Mouse (Mus musculus) midbrain, postnatal 0 days (tissue): ENCODE measurements around the gene Arhgap32. TPM values are rescaled to one million over a fixed set of nuclear protein-coding genes. Genes with fewer than 3 reads are reported as not detected.

ENCODE experiments used
- ATAC-seq: fragments of 200-750 bp; cut with Nextera tagmentation; 2 replicates; pipeline ENCODE4 v1.8.0; 2017; ENCODE audit warnings: moderate number of reproducible peaks, mild to moderate bottlenecking, moderate TSS enrichment, moderate library complexity; ENCODE audit not compliant: low FRiP score
- DNase-seq: peaks from one replicate; pipeline ENCODE4 v3.0.0-alpha.2; 2015; ENCODE audit warnings: low spot score
- H3K27ac ChIP-seq: fragments of 300-500 bp; sonication (generic); 2 replicates; pipeline ENCODE4 v1.5.1; 2014; ENCODE audit warnings: low read depth, mild to moderate bottlenecking, low read length, mixed read lengths
- H3K27me3 ChIP-seq: fragments of 300-500 bp; sonication (generic); 2 replicates; pipeline ENCODE4 v1.6.1; 2014; ENCODE audit warnings: low read length, control low read depth, mixed read lengths; ENCODE audit not compliant: insufficient read depth
- H3K36me3 ChIP-seq: fragments of 300-500 bp; sonication (generic); 2 replicates; pipeline ENCODE4 v1.6.1; 2014; ENCODE audit warnings: low read length, control low read depth, mixed read lengths; ENCODE audit not compliant: insufficient read depth
- H3K4me1 ChIP-seq: fragments of 300-500 bp; sonication (generic); 2 replicates; pipeline ENCODE4 v1.6.1; 2014; ENCODE audit warnings: mild to moderate bottlenecking, control low read depth, antibody characterized with exemption, low read length, mixed read lengths; ENCODE audit not compliant: insufficient read depth
- H3K4me2 ChIP-seq: fragments of 300-500 bp; sonication (generic); 2 replicates; pipeline ENCODE4 v1.6.1; 2014; ENCODE audit warnings: low read depth, mild to moderate bottlenecking, low read length, mixed read lengths; ENCODE audit not compliant: poor library complexity, severe bottlenecking
- H3K4me3 ChIP-seq: fragments of 300-500 bp; sonication (generic); 2 replicates; pipeline ENCODE4 v1.5.1; 2014; ENCODE audit warnings: low read depth, mild to moderate bottlenecking, low read length, moderate library complexity
- H3K9ac ChIP-seq: fragments of 300-500 bp; sonication (generic); replicated peaks from 2 replicates; pipeline ENCODE4 v1.6.1; 2014; ENCODE audit warnings: mild to moderate bottlenecking, low read length, moderate library complexity, mixed read lengths; ENCODE audit not compliant: poor library complexity, severe bottlenecking
- H3K9me3 ChIP-seq: fragments of 300-500 bp; sonication (generic); 2 replicates; pipeline ENCODE4 v1.6.1; 2016; ENCODE audit warnings: low read length, control low read depth
- CTCF ChIP-seq: IDR thresholded peaks from 2 replicates; pipeline ENCODE4 v1.5.1; 2016; ENCODE audit warnings: antibody characterized with exemption, mild to moderate bottlenecking
- WGBS: fragments of 180-500 bp; shearing (Covaris S2); extraction: QIAGEN DNeasy Blood & Tissue Kit; methylation state at CpG from one replicate; pipeline ENCODE4 v1.1.7; 2014; 5-methylcytosine and 5-hydroxymethylcytosine counted together
- microRNA-seq: library from miRNA; unstranded; fragments of <30 nt; microRNA quantifications from one replicate; pipeline ENCODE4, GENCODE M21; 2016; ENCODE audit warnings: borderline number of aligned reads
- polyA plus RNA-seq: library from polyadenylated mRNA; unstranded; fragments of >200 nt; fragmentation: Nextera tagmentation; extraction: Ambion mirVana; gene quantifications from 2 replicates; pipeline ENCODE4 v1.2.1, GENCODE M21; 2015
- total RNA-seq: library from RNA; depleted of rRNA; stranded (reverse); fragments of >200 nt; gene quantifications from 2 replicates; pipeline ENCODE4 v1.2.3, GENCODE M21; 2014; rRNA removed

The Arhgap32 gene
- total and polyA plus RNA-seq, 2 experiments from 2014 or later, result 8.3 to 48.3 TPM

- Histone ChIP-seq H3K9me3 (no peaks in the 10 kb centered on the region), H3K4me2 (no peak overlapping the region), H3K36me3 (no peaks in the 10 kb centered on the region), H3K4me3 (no peak overlapping the region), H3K9ac (no peak overlapping the region), H3K27me3 (no peaks in the 10 kb centered on the region), H3K27ac (no peak overlapping the region), H3K4me1 (peaks cover 3% of the 10 kb centered on the region; the same call in 1 of the 2 replicates)
- DNase-seq (peak; percentile 26), ATAC-seq (no peak)
- 87% methylated on average over 9 of the region's 9 CpGs for WGBS
- no peak for TF ChIP-seq CTCF
These were observed 179.3 kb downstream of the Arhgap32 start for GRCm38 (mm10) chr9:32295061-32295800.

GRCm38 (mm10) chr9:32302501-32303150, 186.7 kb downstream of the Arhgap32 start:
- DNase-seq (peak; percentile 48), ATAC-seq (no peak)
- WGBS, result 45% methylated on average over 13 of the region's 13 CpGs
- Histone ChIP-seq H3K27me3 (no peaks in the 10 kb centered on the region), H3K9ac (no peak overlapping the region), H3K27ac (no peak overlapping the region), H3K4me1 (no peaks in the 10 kb centered on the region), H3K4me3 (no peak overlapping the region), H3K4me2 (no peak overlapping the region), H3K36me3 (no peaks in the 10 kb centered on the region), H3K9me3 (no peaks in the 10 kb centered on the region)
- no peak for TF ChIP-seq CTCF

GRCm38 (mm10) chr9:32311786-32312185, 195.8 kb downstream of the Arhgap32 start:
- no peaks in the 10 kb centered on the region for H3K36me3 ChIP-seq
- DNase-seq (peak; percentile 54), ATAC-seq (0 out of 2 replicates have a peak, but pooled peaks have one; percentile 23)
- no peak overlapping the region for H3K4me2 ChIP-seq
- no peak for TF ChIP-seq CTCF
- H3K4me1 ChIP-seq, result no peaks in the 10 kb centered on the region
- H3K9me3 ChIP-seq, result no peaks in the 10 kb centered on the region
- H3K9ac ChIP-seq, result no peak overlapping the region
- H3K4me3 ChIP-seq, result no peak overlapping the region
- 52% methylated on average over 14 of the region's 14 CpGs for WGBS
- no peak overlapping the region for H3K27ac ChIP-seq
- H3K27me3 ChIP-seq, result no peaks in the 10 kb centered on the region

- no peak overlapping the region for H3K4me2 ChIP-seq
- H3K4me3 ChIP-seq, result no peak overlapping the region
- no peak overlapping the region for H3K9ac ChIP-seq
- ATAC-seq (no peak), DNase-seq (no peak)
- no peaks in the 10 kb centered on the region for H3K4me1 ChIP-seq
- 69% methylated on average over 4 of the region's 4 CpGs for WGBS
- no peak for TF ChIP-seq CTCF
- no peaks in the 10 kb centered on the region for H3K36me3 ChIP-seq
- no peaks in the 10 kb centered on the region for H3K27me3 ChIP-seq
- H3K9me3 ChIP-seq, result no peaks in the 10 kb centered on the region
- H3K27ac ChIP-seq, result no peak overlapping the region
These were observed 196.3 kb downstream of the Arhgap32 start for GRCm38 (mm10) chr9:32312208-32312607.

- no peak for TF ChIP-seq CTCF
- no peak overlapping the region for H3K4me2 ChIP-seq
- H3K9ac ChIP-seq, result no peak overlapping the region
- DNase-seq (no peak), ATAC-seq (no peak)
- no peak overlapping the region for H3K4me3 ChIP-seq
- H3K4me1 ChIP-seq, result no peaks in the 10 kb centered on the region
- no peaks in the 10 kb centered on the region for H3K36me3 ChIP-seq
- 87% methylated on average over 3 of the region's 3 CpGs for WGBS
- H3K9me3 ChIP-seq, result no peaks in the 10 kb centered on the region
- no peaks in the 10 kb centered on the region for H3K27me3 ChIP-seq
- H3K27ac ChIP-seq, result no peak overlapping the region
These were observed 198.1 kb downstream of the Arhgap32 start for GRCm38 (mm10) chr9:32314071-32314470.

- no peaks in the 10 kb centered on the region for H3K36me3 ChIP-seq
- ATAC-seq (no peak), DNase-seq (no peak)
- H3K9me3 ChIP-seq, result no peaks in the 10 kb centered on the region
- no peaks in the 10 kb centered on the region for H3K4me1 ChIP-seq
- H3K27ac ChIP-seq, result no peak overlapping the region
- H3K4me3 ChIP-seq, result no peak overlapping the region
- no peak overlapping the region for H3K9ac ChIP-seq
- no peak for TF ChIP-seq CTCF
- no peaks in the 10 kb centered on the region for H3K27me3 ChIP-seq
- whole genome bisulfite sequencing, result 86% methylated on average over 3 of the region's 3 CpGs
- no peak overlapping the region for H3K4me2 ChIP-seq
These were observed 200.1 kb downstream of the Arhgap32 start for GRCm38 (mm10) chr9:32315999-32316398.

Small RNA genes lying within 50 kb of the gene (microRNA-seq; reads per million reads assigned to microRNA genes)
- gene Gm44453, result not detected

Other genes starting within 250 kb of the Arhgap32 start
- gene Barx2, start 202.7 kb upstream of the Arhgap32 start, total RNA-seq, result 1.9 and 2.9 TPM in 2 replicates
- 0.27 and 0.79 TPM in 2 replicates for gene Barx2, start 202.7 kb upstream of the Arhgap32 start, polyA plus RNA-seq
- gene Kcnj5, start 228.2 kb downstream of the Arhgap32 start, total RNA-seq, result 1.9 and 3.2 TPM in 2 replicates
- 1.2 and 1.4 TPM in 2 replicates for gene Kcnj5, start 228.2 kb downstream of the Arhgap32 start, polyA plus RNA-seq